Mouse (Mus musculus) hematopoietic stem cell, adult 5-6 weeks (primary cell): ENCODE data around the gene Nmrk1. TPM values are rescaled to one million over a fixed set of nuclear protein-coding genes. Genes with fewer than 3 reads are reported as not detected.

Source experiments
- ATAC-seq, 2 experiments: fragments of 125-278 bp in 1 of 2; replicated peaks in 1 of 2; 2 replicates each; pipeline ENCODE4 v1.8.0; 2016 to 2017; ENCODE audit warnings: inconsistent platforms in 2 of 2, mild to moderate bottlenecking in 2 of 2, moderate number of reproducible peaks in 2 of 2, low read depth in 1 of 2, moderate TSS enrichment in 1 of 2; ENCODE audit not compliant: low FRiP score in 2 of 2, poor library complexity in 2 of 2, severe bottlenecking in 2 of 2, insufficient read depth in 1 of 2, low TSS enrichment in 1 of 2
- total RNA-seq: library from RNA; stranded (forward); fragments of 172-1452, 232-1000 nt; gene quantifications from 2 replicates; pipeline ENCODE4 v1.2.3, GENCODE M21; 2017

The Nmrk1 gene
- total RNA-seq, 1 experiment from 2014 or later, result 13.1 TPM

- peak in 1 of 2 experiments; percentile 65; a peak in 1 of 4 replicates for ATAC-seq
Measured at GRCm38 (mm10) chr19:18603011-18603410, 28.7 kb upstream of the Nmrk1 start.

GRCm38 (mm10) chr19:18607907-18608306 lies 23.8 kb upstream of the Nmrk1 start:
- ATAC-seq, result 0 out of 4 replicates have a peak, but pooled peaks of 1 of the 2 experiments have one; percentile 15

- ATAC-seq, result no peak
Measured at GRCm38 (mm10) chr19:18608975-18609374, 22.8 kb upstream of the Nmrk1 start.

- peak; percentile 17 to 26; a peak in 2 of 4 replicates for ATAC-seq
Measured at GRCm38 (mm10) chr19:18614337-18614736, 17.4 kb upstream of the Nmrk1 start.

GRCm38 (mm10) chr19:18615680-18616240 lies 16.0 kb upstream of the Nmrk1 start:
- peak; percentile 22 to 29; a peak in 3 of 4 replicates for ATAC-seq

- ATAC-seq, result no peak
Measured at GRCm38 (mm10) chr19:18617504-18617903, 14.2 kb upstream of the Nmrk1 start.

GRCm38 (mm10) chr19:18619060-18619459 lies 12.7 kb upstream of the Nmrk1 start:
- peak; percentile 44 to 52; a peak in 3 of 4 replicates for ATAC-seq

GRCm38 (mm10) chr19:18619691-18620090 lies 12.1 kb upstream of the Nmrk1 start:
- peak in 1 of 2 experiments; percentile 25; a peak in 1 of 4 replicates for ATAC-seq

GRCm38 (mm10) chr19:18623894-18624293 lies 7.9 kb upstream of the Nmrk1 start:
- ATAC-seq, result peak; percentile 43 to 44; a peak in 3 of 4 replicates

GRCm38 (mm10) chr19:18629589-18629988 lies 2.2 kb upstream of the Nmrk1 start:
- no peak for ATAC-seq

GRCm38 (mm10) chr19:18630221-18631119 lies 1.3 kb upstream of the Nmrk1 start:
- ATAC-seq, result peak; percentile 30 to 43; a peak in 3 of 4 replicates

GRCm38 (mm10) chr19:18631161-18631643 lies 548 bp upstream of the Nmrk1 start:
- peak; percentile 62 to 74 for ATAC-seq

GRCm38 (mm10) chr19:18632231-18633185 lies 758 bp downstream of the Nmrk1 start:
- ATAC-seq, result no peak

GRCm38 (mm10) chr19:18637954-18638353 lies 6.2 kb downstream of the Nmrk1 start:
- no peak for ATAC-seq

GRCm38 (mm10) chr19:18638949-18639348 lies 7.2 kb downstream of the Nmrk1 start:
- ATAC-seq, result peak; percentile 22 to 32; a peak in 1 of 4 replicates

- ATAC-seq, result no peak
Measured at GRCm38 (mm10) chr19:18639552-18639951, 7.8 kb downstream of the Nmrk1 start.

- ATAC-seq, result no peak
Measured at GRCm38 (mm10) chr19:18641001-18641400, 9.3 kb downstream of the Nmrk1 start.
